Mouse (Mus musculus): ENCODE measurements around the gene Adgrl1. TPM values are rescaled to one million over a fixed set of nuclear protein-coding genes. Genes with fewer than 3 reads are reported as not detected.

Adgrl1 gene
- 10 to 100 TPM in 1 of 2 experiments, 1 to 10 TPM in 1; 8.9 to 11.5 TPM for polyA plus RNA-seq (2017; shearing (Covaris generic))

- peak; percentile 54 for ATAC-seq
These were observed at the start of gene Adgrl1 for GRCm38 (mm10) chr8:83899363-83900252. TSS of gene Adgrl1 (plus strand) at chr8:83900105.

- no peak for ATAC-seq
These were observed 47.6 kb upstream of the Adgrl1 start for GRCm38 (mm10) chr8:83852329-83852728.

GRCm38 (mm10) chr8:83853323-83854050, 46.4 kb upstream of the Adgrl1 start:
- no peak for ATAC-seq

- ATAC-seq: no peak
These were observed 43.3 kb upstream of the Adgrl1 start for GRCm38 (mm10) chr8:83856486-83857065.

- no peak for ATAC-seq
These were observed 37.3 kb upstream of the Adgrl1 start for GRCm38 (mm10) chr8:83862439-83863268.

GRCm38 (mm10) chr8:83874881-83875655, 24.8 kb upstream of the Adgrl1 start:
- no peak for ATAC-seq

GRCm38 (mm10) chr8:83875656-83876040, 24.3 kb upstream of the Adgrl1 start:
- no peak for ATAC-seq

- no peak for ATAC-seq
These were observed 23.6 kb upstream of the Adgrl1 start for GRCm38 (mm10) chr8:83876080-83876837.

- no peak for ATAC-seq
These were observed 23.1 kb upstream of the Adgrl1 start for GRCm38 (mm10) chr8:83876838-83877223.

GRCm38 (mm10) chr8:83888409-83888808, 11.5 kb upstream of the Adgrl1 start:
- no peak for ATAC-seq

GRCm38 (mm10) chr8:83892061-83892460, 7.8 kb upstream of the Adgrl1 start:
- ATAC-seq: no peak

GRCm38 (mm10) chr8:83893915-83894314, 6.0 kb upstream of the Adgrl1 start:
- peak; percentile 49 for ATAC-seq

- peak; percentile 42 for ATAC-seq
These were observed 4.0 kb upstream of the Adgrl1 start for GRCm38 (mm10) chr8:83895894-83896293.

GRCm38 (mm10) chr8:83896461-83896860, 3.4 kb upstream of the Adgrl1 start:
- no peak for ATAC-seq

GRCm38 (mm10) chr8:83897211-83897610, 2.7 kb upstream of the Adgrl1 start:
- ATAC-seq: no peak

- no peak for ATAC-seq
These were observed 1.4 kb upstream of the Adgrl1 start for GRCm38 (mm10) chr8:83898456-83898855.

GRCm38 (mm10) chr8:83898985-83899362, 931 bp upstream of the Adgrl1 start:
- peak; percentile 43 for ATAC-seq

GRCm38 (mm10) chr8:83900266-83900956, 506 bp downstream of the Adgrl1 start:
- peak; percentile 18 for ATAC-seq

- ATAC-seq: no peak
These were observed 1.0 kb downstream of the Adgrl1 start for GRCm38 (mm10) chr8:83900957-83901270.

All from CD4-positive, CD25-positive, alpha-beta regulatory T cell, adult 4 months (primary cell).